Mouse (Mus musculus) ovary, postnatal 14 days (tissue): ENCODE measurements around the gene Tlcd1.

ENCODE experiments used
- DNase-seq: peaks from one replicate; pipeline ENCODE4 v3.0.0; 2022; ENCODE audit warnings: low spot score

Gene Tlcd1

DNA sequence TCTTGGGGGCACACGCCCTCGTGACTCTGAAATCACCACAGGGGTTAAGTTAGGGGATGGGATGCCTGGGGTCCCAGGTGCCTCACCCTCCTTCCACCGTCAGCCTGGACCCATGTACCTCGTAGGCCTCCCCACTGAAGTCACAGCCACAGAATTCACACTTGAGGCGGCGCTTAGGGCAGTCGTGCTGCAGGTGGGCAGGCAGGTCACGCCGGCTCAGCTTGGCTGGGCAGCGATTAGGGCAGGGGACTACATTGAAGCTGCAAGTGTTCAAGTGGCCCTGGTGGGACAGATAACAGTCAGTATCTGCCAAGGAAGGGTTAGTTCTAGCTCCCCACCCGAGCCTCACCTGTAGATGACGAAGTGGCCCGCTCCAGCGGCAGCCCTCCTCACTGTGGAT lies 15.3 kb upstream of the Tlcd1 start:
- DNase-seq, result no peak

DNA sequence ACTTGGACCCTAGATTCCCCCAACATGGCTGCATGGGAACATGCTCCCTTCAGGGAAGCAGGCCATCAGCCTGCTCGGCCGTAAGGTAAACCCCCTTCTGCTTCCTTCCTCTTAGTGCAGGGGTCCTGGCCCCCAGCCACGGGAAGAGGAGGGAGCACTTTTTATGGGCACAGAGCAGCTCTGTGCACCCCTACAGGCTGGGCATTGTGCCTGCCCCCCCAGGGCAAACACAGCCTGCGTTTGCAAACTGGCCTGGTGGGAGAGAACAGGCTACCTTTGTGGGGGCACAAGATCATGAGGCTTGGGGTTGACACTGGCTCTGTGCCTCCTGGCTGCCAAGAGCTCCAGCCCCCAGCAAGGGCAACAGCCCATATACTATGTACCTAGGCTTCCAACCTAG lies 14.5 kb upstream of the Tlcd1 start:
- DNase-seq, result no peak

DNA sequence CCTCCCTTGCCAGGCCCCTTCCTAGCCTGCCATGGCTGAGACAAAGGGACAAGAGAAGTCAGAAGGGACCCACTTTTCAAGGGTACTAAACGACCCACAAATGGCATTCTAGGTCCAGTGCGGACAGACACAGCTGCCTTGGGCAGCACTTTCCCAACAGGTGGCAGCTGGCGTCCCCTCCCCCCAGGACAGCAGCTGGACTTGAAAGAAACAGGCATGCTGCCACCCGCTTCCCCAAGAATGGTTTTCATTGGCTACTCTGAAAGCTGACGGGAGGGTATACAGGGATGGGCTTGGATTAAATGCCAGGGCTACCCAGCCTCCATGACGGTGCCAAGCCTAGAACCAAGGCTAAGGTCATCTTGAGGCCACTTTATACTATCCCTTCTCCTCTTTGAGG lies 14.0 kb upstream of the Tlcd1 start:
- DNase-seq, result no peak

DNA sequence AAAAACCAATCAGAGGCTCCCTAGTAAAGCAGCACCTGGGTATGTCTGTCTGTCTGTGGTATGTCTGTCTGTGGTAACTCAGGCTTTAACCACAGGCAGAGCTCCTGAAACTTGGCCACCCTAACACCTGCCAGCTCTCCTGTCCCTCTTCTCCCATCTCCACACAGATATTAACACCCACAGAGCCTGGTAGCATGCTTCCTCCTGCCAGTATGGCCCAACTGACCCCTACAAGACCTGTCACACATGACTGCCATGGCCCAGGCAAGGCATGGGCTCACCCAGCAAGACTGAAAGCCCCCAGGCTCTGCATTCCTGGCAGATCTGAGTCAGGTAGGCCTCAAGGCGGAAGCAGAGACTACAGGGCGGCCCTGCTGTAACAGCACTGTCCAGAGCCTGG lies 13.5 kb upstream of the Tlcd1 start:
- DNase-seq, result no peak

DNA sequence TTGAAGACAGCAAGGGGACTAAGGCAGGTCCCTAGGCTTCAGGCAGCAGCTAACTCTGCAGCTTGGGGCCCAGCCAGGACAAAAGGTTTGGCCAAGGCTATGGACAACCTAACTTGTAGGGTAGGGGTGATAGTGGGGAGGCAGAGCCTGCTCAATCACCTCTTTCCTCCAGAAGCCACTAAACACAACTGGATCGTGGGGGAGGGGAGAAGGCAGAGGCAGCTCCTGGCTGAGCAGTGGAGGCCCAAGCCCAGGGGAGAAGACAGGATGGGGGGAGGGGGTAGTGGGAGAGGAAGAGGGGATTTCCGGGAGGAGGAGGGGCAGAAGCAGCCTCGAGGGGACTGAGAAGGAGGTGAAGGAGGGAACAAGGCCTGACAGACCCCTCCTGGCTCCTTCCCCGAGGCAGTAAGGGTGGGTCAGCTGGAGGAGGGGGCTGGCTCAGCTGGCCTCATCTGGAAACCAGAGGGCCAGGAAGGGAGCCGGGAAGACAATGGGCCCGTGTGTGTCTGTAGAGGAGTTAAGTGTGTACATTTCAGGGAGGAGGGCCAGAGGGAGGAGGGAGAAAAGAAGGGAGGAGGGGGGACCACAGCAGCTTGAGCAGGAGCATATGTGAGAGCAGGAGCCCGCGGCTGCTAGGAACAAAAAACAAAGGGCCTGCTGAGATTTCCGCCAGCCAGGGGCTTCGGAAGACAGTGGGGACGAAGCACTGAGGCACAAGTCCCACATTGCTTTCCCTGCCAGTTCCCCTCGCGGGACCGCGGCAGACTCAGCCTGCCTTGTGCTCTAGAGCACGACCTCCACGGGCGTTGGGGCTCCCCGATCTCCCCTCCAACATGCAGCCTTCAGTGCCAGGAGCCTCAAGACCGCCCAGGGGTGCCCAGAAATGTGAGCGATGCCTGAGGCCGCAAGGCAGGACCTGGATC lies 12.6 kb upstream of the Tlcd1 start:
- DNase-seq, result peak; percentile 66

GRCm38 (mm10) chr11:78164604-78164923 lies 11.9 kb upstream of the Tlcd1 start:
- DNase-seq, result no peak

GRCm38 (mm10) chr11:78164924-78165760 lies 11.4 kb upstream of the Tlcd1 start, which contains the start of gene Traf4:
TSS of gene Traf4 (minus strand) at chr11:78165589.
- DNase-seq, result peak; percentile 73

- peak; percentile 56 for DNase-seq
Observed at GRCm38 (mm10) chr11:78165761-78166109, 10.8 kb upstream of the Tlcd1 start.

GRCm38 (mm10) chr11:78166161-78166560 lies 10.3 kb upstream of the Tlcd1 start:
- DNase-seq, result no peak

GRCm38 (mm10) chr11:78166640-78167039 lies 9.9 kb upstream of the Tlcd1 start:
- no peak for DNase-seq

- no peak for DNase-seq
Observed at GRCm38 (mm10) chr11:78167257-78167959, 9.1 kb upstream of the Tlcd1 start.

- DNase-seq, result no peak
Observed at GRCm38 (mm10) chr11:78168541-78169468, 7.7 kb upstream of the Tlcd1 start.

DNA sequence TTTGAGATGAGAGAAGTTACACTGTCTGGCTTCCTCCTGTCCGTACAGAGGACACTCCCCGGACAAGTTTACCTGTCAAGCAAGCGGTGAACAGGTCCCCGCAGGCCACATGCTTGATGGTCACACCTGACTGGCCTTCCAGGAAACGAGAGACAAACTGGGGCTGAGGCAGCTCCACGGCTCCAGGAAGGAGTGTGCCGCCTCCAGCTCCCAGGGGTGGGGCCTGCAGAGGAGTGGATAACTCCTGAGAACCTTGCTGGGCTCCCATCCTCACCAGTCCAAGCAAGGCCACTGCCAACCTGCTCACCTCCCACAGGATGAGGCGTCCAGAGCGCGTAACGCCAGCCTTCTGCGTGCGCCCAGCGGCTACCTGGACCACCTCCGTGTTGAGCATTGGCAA lies 6.2 kb upstream of the Tlcd1 start:
- no peak for DNase-seq

- DNase-seq, result no peak
Observed at GRCm38 (mm10) chr11:78171328-78171727, 5.2 kb upstream of the Tlcd1 start.

- DNase-seq, result no peak
Observed at GRCm38 (mm10) chr11:78172034-78172747, 4.3 kb upstream of the Tlcd1 start.

- no peak for DNase-seq
Observed at GRCm38 (mm10) chr11:78172748-78173383, 3.6 kb upstream of the Tlcd1 start.

DNA sequence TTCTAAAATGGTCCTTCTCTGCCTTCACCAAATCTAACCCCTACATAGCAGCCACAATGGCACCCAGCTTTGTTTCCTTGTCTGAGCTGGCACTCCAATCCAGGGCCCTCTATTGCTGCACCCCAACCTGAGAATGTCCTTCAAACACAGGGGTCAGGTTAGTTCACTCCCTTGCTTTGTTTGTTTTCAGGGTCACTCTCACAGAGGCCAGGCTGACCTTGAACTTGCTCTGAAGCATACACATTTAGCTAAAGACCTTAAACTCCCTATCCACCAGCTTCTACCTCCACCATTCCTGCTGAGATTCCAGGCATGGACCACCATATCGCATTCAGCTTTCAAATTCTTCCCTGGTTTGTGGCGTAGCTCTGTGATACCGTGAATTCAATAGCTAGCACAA lies 2.0 kb upstream of the Tlcd1 start:
- no peak for DNase-seq

GRCm38 (mm10) chr11:78175771-78176401 lies 625 bp upstream of the Tlcd1 start:
- no peak for DNase-seq

DNA sequence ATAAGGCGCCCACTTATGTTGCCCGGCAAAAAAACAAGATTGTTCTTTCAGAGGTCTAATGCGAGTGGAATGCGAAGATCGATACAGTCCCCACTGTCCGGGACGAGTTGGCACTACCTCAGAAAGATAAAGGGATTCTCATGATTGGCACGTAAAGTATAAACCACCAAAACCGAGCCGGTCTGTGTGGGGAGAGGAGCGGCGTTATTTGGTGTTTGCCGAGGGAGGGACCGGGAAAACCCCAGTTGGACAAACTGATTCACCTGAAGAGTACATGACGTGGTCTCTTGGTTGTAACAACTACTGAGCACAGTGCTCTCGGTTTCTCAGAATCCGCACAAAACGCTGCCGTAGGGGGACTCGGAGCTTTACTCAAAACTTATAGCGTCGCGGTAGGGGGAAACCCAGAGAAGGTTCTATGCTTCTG lies 407 bp downstream of the Tlcd1 start:
- DNase-seq, result no peak

DNA sequence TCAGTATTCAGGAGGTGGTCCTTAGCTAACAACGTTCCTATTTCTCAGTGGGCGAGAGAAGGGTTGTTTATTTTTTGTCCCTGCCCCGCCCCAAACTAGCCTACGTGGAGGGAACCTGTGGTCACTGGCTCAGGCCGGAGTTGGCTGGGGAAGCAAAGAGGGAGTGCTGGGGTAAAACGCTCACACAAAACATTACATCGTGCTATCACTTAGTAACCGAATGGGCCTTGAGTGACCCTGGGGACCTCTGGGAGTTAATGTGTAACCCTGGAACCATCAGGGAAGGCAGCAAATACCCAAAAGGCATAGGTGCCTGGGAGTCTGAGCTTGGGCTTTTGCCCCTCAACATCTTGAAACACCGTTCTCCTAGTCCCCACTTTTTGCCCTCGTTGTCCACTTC lies 926 bp downstream of the Tlcd1 start:
- DNase-seq, result no peak
